Mouse (Mus musculus) cerebellum, postnatal 10 days (tissue): ENCODE results near the gene Fau.

Experiments
- DNase-seq, 2 experiments: peaks; one replicate each; pipeline ENCODE4 v3.0.0; 2021; ENCODE audit warnings: mixed read lengths in 2 of 2

Gene Fau

GRCm38 (mm10) chr19:6057313-6058096 lies at the start of gene Fau, which contains the start of gene Mrpl49:
Gene Fau (plus strand): TSS chr19:6057844.
Gene Mrpl49 (minus strand): TSS chr19:6057785.
- peak; percentile 100 for DNase-seq

GRCm38 (mm10) chr19:6009137-6009536 lies 48.5 kb upstream of the Fau start:
- DNase-seq, result no peak

GRCm38 (mm10) chr19:6013691-6014090 lies 44.0 kb upstream of the Fau start:
- no peak for DNase-seq

GRCm38 (mm10) chr19:6014991-6015510 lies 42.6 kb upstream of the Fau start:
- DNase-seq, result peak; percentile 50 to 55

DNA sequence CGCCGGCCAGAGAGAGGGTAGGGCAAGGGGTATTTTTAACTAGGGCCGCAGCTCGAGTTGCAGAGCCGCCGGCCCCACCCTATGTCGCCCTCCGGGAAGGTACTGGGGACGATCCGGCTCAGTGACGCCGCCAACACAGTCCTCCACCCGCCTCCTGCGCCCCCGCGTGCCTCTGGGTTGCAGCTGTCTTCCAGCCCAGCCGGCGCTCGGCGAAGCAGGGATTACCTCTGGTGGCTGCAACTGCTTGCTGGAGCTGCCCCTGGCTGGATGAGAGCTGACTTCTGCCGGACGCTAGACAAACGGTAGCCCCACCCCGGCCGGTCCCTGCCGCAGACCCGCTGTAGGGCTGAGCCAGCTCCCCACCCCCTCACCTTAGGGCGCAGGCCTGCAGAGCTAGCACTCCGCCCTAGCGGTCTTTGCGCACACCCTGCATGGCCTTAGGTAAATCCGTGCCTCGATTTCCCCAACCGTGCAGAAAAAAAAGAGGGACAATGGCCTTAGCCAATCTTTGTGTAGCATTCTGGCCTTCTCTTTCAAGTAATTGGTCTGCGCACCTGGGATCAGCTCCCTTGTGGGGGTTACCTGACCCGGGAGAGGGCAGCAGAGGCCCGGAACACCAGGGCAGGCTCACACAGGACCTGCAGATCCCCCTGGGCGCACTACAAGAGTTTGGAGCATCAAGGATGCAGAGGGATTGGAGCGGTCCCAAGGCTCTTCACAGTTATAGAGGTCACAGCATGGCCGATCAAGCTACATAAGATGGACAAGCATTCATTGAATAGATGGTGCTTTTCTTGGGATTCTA lies 41.9 kb upstream of the Fau start, which contains the start of gene Capn1:
Gene Capn1 (minus strand): TSS at position 387 of the 805 bp plus-strand sequence.
- peak; percentile 75 to 80 for DNase-seq

GRCm38 (mm10) chr19:6016532-6016931 lies 41.1 kb upstream of the Fau start:
- DNase-seq, result peak in 1 of 2 experiments; percentile 45

DNA sequence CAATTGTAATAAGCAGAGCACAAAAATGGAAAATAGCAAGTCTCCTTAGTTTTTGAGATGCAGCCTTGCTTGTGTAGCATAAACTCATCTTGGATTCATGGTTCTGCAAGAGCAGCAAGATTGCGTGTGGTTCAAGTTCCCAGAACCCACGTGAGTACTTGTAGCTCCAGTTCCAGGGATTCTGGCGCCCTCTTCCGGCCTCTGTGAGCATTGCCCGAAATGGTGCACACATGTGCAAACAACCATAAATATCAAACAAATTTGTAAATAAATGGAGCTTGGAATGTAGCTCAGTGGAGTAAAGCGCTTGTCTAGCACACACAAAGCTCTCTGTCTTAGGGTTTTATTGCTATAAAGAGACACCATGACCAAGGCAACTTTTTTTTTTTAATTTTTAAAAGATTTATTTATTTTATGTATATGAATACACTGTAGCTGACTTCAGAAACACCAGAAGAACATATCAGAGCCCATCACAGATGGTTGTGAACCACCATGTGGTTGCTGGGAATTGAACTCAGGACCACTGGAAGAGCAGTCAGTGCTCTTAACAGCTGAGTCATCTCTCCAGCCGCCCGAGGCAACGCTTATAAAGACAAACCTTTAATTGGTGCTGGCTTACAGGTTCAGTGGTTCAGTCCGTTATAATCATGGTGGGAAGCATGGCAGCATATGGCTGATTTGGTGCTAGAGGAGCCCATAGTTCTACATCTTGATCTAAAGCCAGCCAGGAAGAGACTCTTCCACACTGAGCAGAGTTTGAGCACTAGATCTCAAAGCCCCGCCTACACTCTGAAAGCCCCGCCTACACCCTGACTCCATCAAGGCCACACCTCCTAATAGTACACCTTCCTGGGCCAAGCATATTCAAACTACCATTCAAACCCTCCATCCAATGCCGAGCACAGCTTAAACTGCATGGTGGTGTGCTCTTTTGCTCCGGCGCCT lies 39.2 kb upstream of the Fau start:
- DNase-seq, result peak; percentile 93 to 95

DNA sequence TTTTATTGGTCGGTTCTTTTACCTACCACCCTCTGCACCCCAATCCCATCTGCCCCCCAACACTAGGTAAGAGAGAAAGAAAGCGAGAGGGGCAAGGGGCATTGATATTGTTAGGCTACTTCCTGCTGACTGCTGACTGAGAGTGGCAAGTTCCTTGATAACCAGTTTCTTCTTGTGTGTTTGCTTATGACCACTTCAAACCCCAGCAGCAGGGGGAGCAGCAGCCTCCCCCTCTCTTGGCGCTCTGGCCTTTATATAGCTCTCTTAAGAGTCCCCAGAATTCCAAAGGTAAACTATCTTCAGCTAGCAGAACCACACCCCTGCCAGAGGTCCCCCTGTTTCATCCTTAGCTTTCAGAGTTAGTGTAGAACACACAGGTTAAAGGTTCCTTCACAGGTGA lies 37.4 kb upstream of the Fau start:
- DNase-seq, result no peak

DNA sequence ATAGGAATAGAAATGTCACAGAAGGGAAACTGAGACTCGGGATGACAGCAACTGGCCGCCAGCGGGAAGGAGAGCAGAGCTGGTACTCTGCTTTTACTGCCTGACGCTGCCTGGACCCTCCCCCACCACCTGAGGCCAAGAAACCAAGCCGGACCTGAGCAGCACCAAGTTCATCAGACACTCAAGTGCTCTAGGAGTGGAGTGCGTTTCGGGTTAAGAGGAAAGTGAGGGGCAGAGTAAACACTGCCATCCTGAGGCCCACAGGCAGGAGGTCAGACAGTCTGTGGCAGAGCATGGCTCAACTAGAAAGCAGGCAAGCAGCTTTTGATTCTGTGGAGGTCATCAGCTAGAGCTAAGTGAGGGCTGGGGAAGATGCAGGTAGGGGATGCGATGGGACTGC lies 34.6 kb upstream of the Fau start:
- no peak for DNase-seq

- DNase-seq, result no peak
These were observed 33.7 kb upstream of the Fau start for GRCm38 (mm10) chr19:6023930-6024329.

GRCm38 (mm10) chr19:6028991-6029390 lies 28.7 kb upstream of the Fau start:
- no peak for DNase-seq

GRCm38 (mm10) chr19:6029426-6029825 lies 28.2 kb upstream of the Fau start:
- no peak for DNase-seq

DNA sequence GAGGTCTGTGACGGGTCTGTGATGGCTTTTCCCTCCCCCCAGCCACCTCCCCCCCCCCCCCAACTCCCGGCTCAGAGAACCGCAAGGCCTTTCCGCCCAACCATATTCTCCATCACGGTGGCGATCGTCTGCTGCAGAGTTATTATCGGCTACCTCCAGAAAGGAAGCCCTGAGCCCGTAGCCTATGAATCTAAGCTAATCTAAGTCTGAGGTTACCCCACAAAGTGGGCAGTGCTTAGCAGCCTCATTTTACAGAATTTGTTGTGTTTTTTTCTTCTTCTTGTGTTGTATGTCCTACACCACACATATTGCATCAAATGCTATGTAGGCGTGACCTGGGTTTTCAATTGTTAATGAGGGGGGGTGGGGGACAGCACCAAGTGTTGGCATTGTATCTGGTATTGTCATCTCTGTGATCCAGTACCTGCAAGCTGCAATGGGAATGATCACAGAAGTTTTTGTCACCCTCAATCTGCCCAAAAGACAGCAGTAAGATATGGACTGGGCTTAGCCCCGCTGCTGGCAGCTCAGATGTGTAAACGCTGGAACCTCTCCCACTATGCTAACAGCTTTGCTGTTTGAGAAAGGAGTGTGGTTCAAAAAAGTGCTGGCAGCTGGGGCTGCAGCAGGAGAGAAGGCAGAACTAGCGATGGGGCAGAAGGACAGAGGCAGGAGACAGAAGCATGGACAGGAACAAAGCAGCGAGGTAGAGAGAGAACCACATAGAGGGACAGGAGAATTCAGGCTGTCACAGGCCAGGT lies 26.9 kb upstream of the Fau start:
- DNase-seq, result no peak

- no peak for DNase-seq
These were observed 21.6 kb upstream of the Fau start for GRCm38 (mm10) chr19:6035966-6036585.

DNA sequence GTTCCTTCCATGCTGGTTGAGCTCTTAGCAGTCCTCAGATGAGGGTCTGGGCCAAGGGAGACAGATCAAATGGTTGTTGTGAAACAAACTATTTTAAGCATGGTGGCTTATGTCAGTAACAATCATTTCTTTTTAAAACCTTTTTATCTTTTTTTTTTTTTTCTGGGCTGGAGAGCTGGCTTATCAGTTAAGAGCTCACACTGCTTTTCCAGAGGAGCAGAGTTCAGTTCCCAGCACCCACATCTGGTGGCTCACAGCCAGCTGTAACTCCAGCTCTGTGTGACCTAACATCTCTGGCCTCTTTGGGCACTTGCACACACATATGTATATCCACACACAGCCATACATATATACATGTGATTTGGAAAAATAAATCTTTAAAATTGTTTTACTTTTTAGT lies 19.9 kb upstream of the Fau start:
- no peak for DNase-seq

- peak; percentile 69 to 75 for DNase-seq
These were observed 19.3 kb upstream of the Fau start for GRCm38 (mm10) chr19:6038326-6038725.

DNA sequence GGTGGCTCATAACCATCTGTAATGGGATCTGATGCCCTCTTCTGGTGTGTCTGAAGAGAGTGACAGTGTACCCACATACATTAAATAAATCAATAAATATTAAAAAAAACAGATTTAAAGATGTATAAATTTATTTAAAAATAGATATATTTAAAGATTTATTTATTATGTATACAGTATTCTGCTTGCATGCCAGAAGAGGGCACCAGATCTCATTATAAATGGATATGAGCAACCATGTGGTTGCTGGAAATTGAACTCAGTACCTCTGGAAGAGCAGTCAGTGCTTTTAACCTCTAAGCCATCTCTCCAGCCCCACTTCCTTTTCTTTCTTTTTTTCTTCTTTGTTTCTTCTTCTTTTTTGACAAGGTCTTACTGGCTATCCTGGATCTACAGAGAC lies 17.6 kb upstream of the Fau start:
- DNase-seq, result no peak

GRCm38 (mm10) chr19:6042293-6042692 lies 15.4 kb upstream of the Fau start:
- no peak for DNase-seq

DNA sequence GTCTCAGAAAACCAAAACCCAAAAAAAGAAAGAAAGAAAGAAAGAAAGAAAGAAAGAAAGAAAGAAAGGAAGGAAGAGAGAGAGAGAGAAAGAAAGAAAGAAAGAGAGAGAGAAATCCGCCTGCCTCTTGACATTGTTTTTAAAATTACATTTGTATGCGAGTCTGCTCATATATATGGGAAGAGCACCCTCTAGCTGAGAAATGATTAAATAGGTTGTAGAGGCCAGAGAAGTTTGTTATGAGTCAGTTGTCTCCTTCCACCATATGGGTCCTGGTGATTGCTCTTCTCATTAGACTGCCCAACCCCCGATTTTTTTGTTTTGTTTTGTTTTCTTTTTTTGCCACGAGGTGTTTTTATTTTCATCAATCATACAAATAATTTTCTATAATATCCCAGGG lies 13.5 kb upstream of the Fau start:
- DNase-seq, result peak in 1 of 2 experiments; percentile 53

- no peak for DNase-seq
These were observed 12.0 kb upstream of the Fau start for GRCm38 (mm10) chr19:6045366-6046293.
